Mouse (Mus musculus) urinary bladder, adult 18-20 months (tissue): ENCODE results near the gene Cnnm4.
"Not testable (repeated sequence)": the region's sequence is repeated elsewhere in the genome, so short reads cannot be mapped to it uniquely, and the experiment has no call there.

Source experiments
- DNase-seq, 2 experiments: peaks; one replicate each; pipeline ENCODE4 v3.0.0; 2022; ENCODE audit warnings: low spot score in 2 of 2, mixed read lengths in 2 of 2

The Cnnm4 gene

DNA sequence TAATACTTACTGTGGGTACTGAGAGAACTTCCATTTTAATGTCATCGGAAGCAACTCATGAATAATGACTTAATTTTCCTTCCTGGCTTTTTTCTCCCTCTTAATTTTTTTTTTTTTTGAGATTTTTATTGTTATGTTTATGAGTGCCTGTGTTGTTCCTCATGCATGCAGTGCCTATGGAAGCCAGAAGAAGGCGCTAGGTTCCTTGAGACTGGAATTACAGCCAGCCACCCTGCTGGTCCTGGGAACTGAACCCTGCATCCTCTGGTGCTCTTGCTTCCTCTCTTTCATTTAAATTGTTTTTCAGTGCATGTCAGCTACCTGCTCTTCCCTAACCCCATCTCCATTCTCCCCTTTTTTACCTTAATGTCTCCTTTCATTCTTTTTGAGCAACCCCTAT, 42.3 kb downstream of the Cnnm4 start:
- no peak for DNase-seq

DNA sequence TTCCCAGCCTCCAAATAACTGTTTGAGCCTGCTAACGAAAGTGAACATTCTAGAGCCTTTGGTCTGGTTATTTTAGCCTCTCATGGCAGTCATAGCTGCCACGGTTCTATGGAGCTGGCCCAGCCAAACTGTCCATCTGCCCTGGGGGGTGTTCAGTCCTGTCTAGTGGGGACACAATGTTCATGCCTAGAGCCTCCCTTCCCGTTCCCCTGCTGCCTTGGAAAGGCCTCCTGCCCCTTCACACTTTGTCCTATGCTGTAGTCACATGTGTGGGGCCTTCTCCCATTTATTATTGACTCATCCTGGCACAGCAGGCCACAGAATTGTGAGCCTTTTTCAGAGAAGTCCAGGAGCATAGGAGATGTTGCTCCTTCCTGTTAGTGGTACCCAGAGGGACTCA, 46.8 kb downstream of the Cnnm4 start:
- DNase-seq = no peak

DNA sequence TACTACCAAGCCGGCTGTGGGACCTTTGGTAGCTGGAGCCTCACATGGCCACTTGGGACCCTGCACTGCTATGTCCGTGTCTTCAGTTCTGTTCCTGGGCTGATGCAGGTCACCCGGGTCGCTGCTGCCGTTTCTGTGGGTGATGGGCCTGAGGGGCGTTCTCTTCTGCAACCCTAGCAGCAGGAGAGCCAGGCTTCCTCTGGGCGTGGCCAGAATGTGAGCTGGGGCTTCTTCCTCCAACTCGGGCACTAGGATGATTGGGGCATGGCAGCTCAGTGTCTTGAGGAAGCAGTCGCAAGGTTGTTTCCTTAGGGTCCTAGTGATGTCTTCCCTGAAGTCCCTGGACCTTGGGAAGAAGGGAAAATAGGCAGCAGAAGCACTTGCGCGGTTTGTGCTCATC, 48.2 kb downstream of the Cnnm4 start:
- no peak for DNase-seq

DNA sequence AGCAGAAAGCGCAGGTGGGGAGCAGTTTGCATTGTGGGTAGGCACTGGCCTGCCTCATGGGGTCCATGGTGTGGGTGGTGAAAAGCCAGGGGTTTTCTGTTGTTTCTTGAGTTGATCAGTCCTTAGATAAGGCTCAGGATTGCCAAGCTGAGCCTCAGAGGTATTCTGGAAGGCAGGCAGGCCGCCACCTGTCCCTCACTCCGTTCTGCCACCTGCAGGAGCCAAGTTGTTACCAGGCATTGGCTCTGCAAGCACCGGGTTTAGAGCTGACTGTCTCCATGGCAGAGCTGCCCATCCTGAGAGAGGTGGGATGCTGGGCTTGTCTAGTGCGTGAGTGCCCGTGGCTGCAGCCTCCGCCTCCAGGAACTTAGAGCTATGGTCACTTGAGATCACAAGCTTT, 50.8 kb downstream of the Cnnm4 start:
- no peak for DNase-seq

DNA sequence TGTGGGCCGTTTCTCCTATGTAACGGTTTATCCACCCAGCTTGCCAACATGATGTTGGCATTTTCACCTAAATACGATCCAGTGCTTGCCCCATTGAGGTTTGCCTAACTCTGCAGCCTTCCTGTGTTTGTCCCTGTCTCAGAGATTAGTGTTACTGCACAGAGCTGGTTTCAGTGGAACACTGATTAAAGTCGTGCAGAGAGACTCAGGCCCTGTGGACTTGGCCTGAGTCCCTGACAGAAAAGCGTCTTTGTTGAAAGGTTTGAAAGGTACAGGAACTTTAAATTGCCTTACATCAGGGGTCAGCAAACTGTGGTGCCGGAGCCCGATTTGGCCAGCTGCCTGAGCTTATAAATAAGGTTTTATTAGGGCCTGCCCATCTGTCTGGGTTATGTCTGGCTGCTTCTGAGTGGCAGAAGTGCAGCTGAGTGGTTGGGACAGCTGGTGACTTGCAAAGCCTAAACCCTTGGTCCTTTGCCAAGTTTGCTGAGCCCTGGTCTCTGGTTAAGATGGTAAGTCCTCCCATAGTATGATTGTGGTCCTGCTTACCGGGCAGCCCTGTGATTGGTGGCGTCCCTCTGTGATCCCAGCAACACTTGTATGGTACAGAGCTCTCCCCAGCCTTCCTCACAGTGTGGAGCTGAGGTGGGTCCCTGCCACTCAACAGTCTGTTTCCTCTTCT, 52.1 kb downstream of the Cnnm4 start:
- DNase-seq = no peak

DNA sequence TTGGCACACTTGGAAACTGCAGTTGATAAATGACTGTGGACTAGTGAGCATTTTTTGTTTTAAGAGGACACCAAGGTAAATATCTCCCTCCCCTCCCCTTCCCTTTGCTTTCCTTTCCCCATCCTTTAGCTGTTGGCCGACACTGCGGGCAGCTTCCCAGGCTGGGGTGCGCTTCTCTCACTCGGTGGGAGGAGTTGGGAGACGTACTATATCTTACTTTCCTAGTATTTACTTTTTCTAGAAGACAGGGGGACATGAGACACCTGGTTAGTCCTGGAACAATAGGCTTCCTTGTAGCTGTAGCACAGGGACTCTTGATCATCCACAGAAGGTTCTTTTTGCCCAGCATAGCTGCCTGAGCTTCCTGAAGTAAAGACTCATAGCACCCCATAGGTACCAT, 52.6 kb downstream of the Cnnm4 start:
- no peak for DNase-seq

DNA sequence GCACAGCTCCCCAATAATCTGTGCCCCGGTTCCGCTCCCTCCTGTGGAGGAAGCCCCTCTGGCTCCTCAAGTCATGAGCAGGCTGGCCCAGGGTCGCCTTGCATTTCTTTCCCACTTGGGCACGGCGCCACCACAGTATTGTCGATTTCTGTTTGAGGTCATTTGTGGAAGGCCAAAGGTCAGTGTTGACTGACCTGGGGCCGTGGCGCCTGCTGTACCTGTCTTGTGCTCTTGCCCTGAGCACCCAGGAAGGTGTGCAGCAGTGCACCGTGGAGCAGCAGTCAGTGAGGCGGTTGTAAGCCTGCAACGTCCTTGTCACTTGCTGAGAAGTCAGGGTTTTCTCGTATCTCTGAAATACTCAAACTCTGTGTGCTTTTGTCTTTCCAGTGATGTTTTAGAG, 54.4 kb downstream of the Cnnm4 start:
- DNase-seq = no peak

DNA sequence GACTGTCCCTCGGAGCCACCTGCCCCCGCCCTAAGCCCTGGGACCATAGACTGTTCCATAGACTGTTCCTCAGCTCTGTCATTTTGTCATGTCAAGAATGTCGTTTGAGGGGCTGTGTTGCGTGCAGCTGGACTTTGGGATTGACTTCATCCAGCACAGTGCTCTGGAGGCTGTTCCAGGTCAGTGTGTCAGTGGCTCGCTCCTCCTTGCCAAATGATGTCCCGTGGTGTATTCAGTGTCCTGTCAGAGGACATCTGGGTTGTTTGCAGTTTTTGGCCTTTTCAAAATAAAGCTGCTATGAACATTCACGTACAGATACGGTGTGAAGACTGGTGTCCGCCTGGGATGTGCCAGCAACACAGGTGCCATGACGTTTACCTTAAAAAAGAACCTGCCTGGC, 55.5 kb downstream of the Cnnm4 start:
- no peak for DNase-seq

DNA sequence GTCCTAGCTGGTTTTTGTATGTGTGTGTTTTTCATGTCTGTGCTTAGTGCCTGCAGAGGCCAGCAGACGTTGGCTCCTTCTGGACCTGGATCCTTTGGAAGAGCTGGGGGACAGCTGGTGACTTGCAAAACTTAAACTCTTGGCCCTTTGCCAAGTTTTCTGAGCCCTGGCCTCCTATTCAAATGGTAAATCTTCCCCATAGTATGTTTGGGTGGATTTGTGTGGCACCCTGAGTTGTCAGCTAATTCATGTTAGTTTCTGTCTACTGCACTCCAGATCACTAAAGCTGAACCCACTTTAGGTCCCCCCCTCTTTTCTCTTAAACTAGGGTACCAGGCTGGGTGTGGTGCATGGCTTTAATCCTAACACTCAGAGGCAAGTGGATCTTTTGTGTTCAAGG, 56.9 kb downstream of the Cnnm4 start:
- DNase-seq = no peak

DNA sequence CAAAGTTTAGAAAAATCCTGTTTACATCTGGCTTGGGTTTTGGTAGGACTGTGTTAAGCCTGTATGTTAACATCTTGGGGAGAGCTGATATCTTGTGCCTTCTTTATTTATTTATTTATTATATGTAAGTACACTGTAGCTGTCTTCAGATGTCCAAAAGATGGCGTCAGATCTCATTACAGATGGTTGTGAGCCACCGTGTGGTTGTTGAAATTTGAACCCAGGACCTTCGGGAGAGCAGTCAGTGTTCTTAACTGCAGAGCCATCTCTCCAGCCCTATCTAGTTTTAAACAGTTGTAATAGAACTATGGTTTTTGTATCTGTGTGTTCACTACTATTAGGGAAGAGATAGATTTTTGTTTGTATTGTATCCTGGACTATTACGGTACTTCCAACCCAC, 57.9 kb downstream of the Cnnm4 start:
- DNase-seq = no peak

DNA sequence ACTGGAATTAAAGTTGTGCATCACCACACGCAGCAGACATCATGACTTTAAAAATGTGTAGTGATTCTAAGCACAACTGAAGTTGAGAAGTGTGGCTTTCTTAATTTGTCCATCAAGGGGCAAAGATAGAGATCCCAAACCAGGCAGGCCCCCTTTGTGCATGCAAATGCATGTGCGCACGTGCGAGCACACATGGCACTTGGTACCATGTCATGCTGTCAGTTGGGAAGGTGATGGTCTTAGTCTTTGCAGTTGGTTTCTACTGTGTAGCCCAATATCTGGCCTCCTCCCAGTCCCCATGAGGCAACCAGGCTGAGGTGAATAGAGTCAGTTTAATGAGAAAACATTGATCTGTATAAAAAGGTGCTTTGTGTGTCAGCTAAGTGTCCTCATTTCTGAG, 58.5 kb downstream of the Cnnm4 start:
- no peak for DNase-seq

DNA sequence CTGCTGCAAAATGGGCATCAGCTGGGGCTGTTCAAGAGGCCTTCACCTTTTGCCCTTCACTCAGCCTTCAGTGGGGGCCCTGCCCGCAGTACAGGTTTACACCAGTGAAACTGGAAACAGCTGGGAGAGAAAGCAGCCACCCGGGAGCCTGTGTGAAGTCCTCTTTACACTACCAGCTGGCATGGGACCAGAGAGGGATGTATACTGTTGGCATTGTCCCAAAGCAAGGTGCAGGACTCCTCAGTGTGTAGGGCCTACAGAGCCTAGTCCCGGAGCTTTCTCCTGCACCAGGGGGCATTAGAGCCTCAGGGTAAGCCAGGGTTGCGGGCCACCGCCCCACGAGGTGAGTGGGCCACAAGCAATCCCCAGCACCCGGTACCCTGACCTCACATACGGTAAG, 59.1 kb downstream of the Cnnm4 start:
- DNase-seq = no peak

DNA sequence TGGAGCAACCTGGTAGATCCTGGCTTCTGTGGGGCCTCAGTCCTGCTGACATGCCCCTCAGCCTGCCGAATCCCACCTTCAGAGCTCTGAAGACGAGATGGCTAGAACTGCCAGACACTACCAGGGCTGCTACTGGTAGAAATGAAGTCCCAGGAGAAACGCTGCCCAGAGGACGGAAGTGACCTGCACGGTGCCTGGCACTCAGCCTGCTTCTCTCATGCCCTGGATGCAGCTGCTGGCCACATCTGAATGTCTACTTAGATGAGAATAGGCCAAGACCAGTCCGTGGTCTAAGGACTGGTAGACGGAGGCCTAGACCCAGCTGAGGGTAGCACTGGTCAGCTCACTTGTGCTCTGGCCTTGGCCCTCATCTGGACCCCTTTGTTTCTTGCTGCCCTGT, 59.5 kb downstream of the Cnnm4 start:
- no peak for DNase-seq

DNA sequence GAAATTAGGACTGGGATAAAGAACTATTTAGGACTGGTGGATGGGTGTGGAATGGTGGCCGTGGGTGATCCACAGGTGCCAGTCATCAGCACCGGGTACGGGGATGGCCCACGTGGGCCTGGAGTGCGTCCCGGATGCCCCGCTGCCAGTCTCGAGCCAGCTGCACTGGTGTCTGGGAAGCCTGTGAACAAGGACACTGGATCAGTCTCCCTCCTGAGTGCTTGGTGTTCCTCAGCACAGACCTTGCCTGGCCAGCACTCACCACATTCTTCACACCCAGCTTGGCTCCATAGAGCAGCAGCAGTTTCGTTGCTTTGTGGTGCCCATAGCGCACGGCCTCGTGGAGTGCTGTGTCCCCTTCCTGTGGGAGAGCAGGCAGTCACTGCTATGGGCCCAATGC, 60.0 kb downstream of the Cnnm4 start:
- no peak for DNase-seq

DNA sequence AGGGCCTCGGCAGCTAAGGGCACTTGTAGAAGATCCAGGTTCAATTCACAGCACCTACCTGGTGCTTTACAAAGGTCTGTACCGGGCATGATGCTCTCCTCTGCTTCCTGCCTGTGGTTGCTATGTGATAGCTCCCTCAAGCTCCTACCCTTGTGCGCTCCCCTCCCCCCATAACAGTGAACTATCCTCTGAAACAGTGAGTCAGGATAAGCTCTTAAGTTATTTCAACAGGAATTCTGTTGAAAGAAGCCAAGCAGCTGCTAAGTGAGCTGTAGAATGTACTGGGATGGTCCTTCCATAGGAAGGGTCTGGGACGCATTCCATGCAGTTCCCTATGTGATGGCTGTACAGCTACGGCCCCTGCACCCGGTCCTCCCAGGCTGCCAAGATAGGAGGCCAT, 62.1 kb downstream of the Cnnm4 start:
- no peak for DNase-seq

DNA sequence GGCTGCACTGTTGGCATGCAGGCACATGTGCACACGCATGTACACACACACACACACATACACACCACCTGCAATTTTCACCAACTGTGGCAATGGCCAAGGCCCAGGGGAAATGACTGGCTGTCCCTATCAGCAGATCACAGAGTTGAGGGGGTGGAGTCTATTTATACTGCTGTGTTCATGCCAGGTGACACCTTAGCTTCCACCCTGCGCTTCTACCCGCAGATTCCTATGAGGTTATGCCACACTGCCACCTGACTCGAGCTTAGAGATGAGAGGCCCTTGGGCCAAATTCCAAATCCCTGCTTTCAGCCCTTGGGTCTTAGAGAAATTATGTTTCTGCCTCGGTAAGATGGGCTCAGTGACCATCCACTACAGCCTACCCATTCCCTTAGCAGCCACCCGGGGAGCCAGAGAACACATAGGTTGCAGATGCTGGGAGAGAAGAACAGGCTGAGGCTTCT, 63.2 kb downstream of the Cnnm4 start:
- DNase-seq = no peak

DNA sequence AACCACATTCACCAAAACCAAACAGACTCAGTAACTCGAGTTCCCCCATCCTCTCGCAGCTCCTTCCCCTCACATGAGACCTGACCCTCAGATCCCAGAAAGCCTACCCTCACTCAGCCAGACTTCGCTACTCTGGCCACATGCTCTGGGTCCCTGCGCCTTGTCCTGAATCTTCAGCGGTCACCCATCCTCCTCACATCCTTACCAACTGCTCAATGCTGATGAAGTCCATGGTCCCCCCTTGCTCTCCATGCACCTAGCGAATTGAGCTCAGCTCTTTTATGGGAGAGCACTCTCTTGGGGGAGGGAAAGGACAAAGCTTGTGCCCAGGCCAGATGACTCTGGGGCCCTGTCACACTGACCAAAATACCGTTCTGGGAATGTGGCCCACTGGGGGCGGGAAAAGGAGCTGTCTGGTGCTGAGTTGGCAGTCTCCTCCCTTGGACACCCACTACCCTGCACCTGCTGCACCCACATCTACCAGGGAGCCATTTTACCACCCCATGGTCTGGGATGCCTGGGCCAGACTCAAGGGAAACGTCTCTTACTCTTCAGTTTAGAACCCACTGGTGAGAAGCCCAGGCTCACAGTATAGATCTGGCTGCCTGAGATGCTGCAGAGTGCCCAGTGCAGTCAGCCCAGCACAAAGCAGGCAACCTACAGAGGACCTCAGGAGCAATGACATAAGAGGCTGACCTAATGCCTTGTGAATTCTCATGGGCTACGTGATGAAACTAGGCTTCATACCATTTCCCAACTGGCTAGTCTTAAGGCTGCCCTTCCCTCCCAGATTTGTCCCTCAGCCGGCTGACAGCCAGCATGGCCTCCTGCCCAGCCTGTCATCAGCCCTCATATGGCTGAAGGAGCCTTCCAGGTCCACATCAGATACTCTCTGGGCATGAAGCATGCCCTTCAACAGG, 64.3 kb downstream of the Cnnm4 start:
- DNase-seq = no peak

DNA sequence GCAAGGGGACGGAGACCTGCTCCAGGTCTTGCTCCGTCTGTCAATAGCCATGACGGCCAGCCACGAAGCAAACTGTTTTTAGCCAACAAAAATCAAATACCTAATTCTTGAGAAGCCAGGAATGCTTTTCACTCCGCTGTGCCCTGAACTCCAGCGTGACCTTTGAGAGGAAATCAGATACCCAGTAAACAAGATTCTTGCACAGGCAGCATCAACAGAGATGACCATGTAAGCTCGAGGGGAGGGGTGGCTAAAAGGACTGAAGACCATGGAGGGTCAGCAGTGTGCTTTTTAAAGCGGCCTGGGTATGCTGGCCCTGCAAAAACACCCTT, 64.9 kb downstream of the Cnnm4 start:
- DNase-seq = no peak

DNA sequence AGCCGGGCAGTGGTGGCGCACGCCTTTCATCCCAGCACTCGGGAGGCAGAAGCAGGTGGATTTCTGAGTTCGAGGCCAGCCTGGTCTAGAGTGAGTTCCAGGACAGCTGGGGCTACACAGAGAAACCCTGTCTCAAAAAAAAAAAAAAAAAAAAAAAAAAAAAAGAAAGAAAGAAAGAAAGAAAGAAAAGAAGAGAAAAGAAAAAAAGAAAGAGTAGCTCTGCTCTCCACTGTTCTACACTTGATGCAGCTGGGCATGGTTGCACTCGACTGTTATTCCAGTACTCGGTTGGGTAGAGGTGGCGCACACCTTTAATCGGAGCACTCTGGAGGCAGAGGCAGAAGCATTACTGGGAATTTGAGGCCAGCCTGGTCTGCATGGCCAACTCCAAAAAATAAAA, 65.4 kb downstream of the Cnnm4 start, which contains the start of gene Ankrd23:
Gene Ankrd23 (minus strand): TSS at position 101 of the 400 bp plus-strand sequence.
- not testable (repeated sequence) for DNase-seq

DNA sequence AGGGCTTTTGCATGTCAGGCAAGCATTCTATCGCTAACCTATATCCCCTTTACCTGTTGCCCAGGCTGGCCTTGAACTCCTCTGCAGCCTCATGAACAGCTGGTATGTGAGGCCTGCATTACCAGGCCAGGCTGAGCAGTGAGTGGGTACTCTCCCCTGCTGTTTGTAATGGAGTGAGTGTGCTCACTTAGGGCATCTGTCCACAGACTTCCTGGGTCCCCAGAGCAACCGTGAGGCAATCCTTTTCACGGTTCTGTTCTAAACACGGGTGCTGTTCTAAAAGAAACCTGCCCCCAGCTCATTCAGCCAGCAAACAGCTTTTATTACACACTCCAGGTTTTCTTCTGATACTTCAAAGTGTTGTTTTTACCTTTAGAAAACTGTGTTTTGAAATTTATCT, 67.3 kb downstream of the Cnnm4 start:
- DNase-seq = no peak

DNA sequence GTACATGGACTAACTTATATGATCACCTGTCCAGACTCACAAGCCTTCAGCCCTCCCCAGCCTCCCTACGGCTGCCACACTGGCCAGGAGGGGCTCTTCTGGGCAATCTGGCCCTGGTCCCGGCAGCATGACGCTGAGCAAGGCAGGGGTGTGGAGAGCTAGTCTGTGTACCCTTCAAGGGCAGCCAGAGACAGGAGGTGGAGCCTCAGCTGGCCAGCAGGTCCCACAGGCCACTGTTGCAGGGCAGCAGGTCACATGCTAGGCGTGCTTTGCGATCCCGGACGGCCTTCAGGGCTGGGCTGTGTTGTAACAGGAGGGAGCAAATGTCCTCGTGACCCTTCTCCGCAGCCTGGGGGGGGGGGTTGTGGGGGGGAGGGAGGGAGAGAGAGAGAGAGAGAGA, 67.8 kb downstream of the Cnnm4 start, which contains the start of gene Gm42417:
Gene Gm42417 (minus strand): TSS at position 244 of the 400 bp plus-strand sequence.
- DNase-seq = no peak

DNA sequence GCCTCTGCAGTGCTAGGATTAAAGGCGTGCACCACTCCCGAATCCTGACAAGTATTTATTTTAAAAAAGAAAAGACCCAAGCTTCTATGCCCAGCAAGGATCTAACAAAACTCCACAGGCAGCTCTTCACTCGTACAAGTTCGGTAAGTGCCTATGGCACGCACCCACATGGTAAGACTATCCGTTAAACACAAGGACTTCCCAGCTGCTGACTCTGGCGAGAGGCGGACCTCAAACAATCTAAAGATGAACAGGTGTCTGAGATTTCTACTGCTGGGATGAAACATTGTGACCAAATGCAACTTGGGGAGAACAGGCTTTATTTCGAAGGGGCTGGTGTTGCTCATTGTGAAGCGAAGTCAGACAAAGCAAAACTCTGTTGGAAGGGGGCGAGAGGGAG, 68.7 kb downstream of the Cnnm4 start:
- no peak for DNase-seq

DNA sequence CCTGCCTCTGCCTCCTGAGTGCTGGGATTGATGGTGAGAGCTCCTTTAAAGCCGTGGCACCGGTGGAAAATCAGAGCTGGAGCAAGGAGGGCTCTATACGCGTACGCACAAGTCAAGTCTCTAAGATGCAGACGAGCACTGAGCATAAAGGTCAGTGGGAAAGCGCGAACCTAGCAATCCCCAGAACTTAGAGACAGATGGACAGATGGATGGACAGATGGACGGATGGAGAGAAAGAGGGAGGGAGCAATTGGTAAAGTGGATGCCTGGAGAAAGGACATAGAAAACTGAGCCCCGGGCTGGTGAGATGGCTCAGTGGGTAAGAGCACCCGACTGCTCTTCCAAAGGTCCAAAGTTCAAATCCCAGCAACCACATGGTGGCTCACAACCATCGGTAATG, 69.4 kb downstream of the Cnnm4 start:
- no peak for DNase-seq
